Mouse (Mus musculus): ENCODE results near the gene 4930467E23Rik. TPM values are rescaled to one million over a fixed set of nuclear protein-coding genes. Genes with fewer than 3 reads are reported as not detected.

4930467E23Rik gene
- polyA plus RNA-seq, 1 experiment from 2014 or later = not detected

Other genes with a start within 250 kb of the 4930467E23Rik start
- gene Defb7, start 234.5 kb upstream of the 4930467E23Rik start, polyA plus RNA-seq (2015; fragmentation: Nextera tagmentation; extraction: Ambion mirVana) = not detected in 2 replicates
- not detected in 2 replicates for gene Gm31371, start 173.8 kb downstream of the 4930467E23Rik start, polyA plus RNA-seq (2015; fragmentation: Nextera tagmentation; extraction: Ambion mirVana)

All from stomach, embryonic 15.5 days (tissue).